Mouse (Mus musculus): Measurements from ENCODE around the gene Ppa1. TPM values are rescaled to one million over a fixed set of nuclear protein-coding genes. Genes with fewer than 3 reads are reported as not detected.
A peak's percentile ranks its signal among the peaks of the same experiment; 100 is the strongest.

Gene Ppa1
- polyA plus RNA-seq, 1 experiment from 2014 or later, result 356 TPM

- Histone ChIP-seq H3K27ac (peak within 1 kb of the TSS; percentile 93), H3K36me3 (peaks cover 25% of the 10 kb centered on the region), H3K4me3 (peak within 1 kb of the TSS; percentile 97), H3K4me1 (peaks cover 21% of the 10 kb centered on the region), H3K9me3 (replicated peaks) (no peaks in the 10 kb centered on the region), H3K27me3 (ENCODE audit: low read depth, poor library complexity, severe bottlenecking) (no peaks in the 10 kb centered on the region)
- under 1% methylated on average over 77 of the region's 84 CpGs for WGBS
- peak; percentile 100 for DNase-seq (ENCODE audit: low spot score)
These were observed 31.9 kb downstream of the Ppa1 start, which contains the start of gene Sar1a for GRCm38 (mm10) chr10:61680015-61680913. Gene Sar1a, plus strand, starts transcription at chr10:61680299.

DNA sequence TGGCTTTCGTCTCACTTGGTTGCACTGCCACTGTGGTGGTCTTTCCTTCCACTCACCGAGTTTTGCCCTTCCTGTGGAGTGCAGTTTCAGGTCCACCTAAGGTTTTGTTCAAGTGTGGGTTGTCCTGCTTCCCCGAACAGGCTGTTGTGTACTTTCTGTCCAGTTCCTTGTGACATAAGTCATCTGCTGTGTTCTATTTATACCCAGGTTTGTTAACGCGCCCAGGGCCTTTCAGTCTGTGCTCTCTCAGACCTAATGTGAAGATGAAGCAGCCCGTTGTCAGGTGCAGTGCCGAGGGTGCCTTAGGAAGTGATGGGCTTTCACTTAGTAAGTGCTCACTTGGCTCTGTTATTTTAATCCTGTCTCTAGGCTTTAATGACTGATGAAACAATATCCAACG lies 41.1 kb downstream of the Ppa1 start:
- Histone ChIP-seq H3K4me3 (no peak overlapping the region), H3K4me1 (no peaks in the 10 kb centered on the region), H3K27ac (no peak overlapping the region), H3K9me3 (replicated peaks) (no peaks in the 10 kb centered on the region), H3K36me3 (peaks cover 96% of the 10 kb centered on the region), H3K27me3 (ENCODE audit: low read depth, poor library complexity, severe bottlenecking) (no peaks in the 10 kb centered on the region)
- DNase-seq (ENCODE audit: low spot score), result no peak
- 93% methylated on average over 8 of the region's 8 CpGs for WGBS

GRCm38 (mm10) chr10:61693563-61693962 lies 45.2 kb downstream of the Ppa1 start:
- no peak for DNase-seq (ENCODE audit: low spot score)
- peaks cover 68% of the 10 kb centered on the region for H3K36me3 ChIP-seq
- H3K9me3 ChIP-seq (replicated peaks), result no peaks in the 10 kb centered on the region
- H3K4me1 ChIP-seq, result peaks cover 26% of the 10 kb centered on the region
- no peaks in the 10 kb centered on the region for H3K27me3 ChIP-seq (ENCODE audit: low read depth, poor library complexity, severe bottlenecking)
- no peak overlapping the region for H3K27ac ChIP-seq
- no peak overlapping the region for H3K4me3 ChIP-seq
- WGBS, result 68% methylated on average over 4 of the region's 4 CpGs

DNA sequence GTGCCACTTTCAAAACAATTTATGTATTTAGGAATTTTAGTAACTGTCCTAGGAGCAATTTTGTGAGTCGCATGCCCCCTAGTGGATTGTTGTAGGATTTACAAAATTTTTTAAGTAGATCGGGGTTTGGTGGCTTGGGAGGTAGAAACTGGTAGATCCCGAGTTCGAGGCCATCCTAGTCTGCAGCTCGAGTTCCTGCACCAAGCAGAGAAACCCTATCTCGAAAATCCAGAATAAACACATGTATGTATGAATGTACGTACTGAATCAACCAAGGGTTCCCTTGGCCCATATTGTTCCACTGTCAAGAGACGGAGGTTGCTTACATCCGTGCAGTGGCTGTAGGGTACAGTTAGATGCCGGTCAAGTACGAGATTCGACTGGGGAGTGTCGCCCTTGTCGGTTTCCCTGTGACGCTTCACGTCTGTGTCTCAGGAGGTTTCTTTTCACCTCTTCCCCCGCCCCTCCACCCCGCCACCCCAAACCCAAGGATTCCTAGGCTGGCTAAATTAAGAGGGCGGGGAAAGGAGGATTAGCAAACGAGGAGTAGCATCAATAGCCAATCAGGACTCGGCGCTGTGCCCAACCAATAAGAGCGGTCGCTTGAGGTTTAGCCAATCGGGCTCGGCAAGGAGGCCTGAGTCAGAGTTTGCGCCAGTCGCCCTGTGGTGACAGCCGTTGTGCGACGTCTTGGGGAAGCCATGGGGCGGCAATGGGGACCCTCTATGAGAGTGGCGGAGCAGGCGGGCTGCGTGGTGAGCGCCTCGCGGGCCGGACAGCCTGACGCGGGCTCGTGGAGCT lies 46.7 kb downstream of the Ppa1 start, which contains the start of gene Tysnd1:
TSS of gene Tysnd1 (plus strand) at position 645 of the 801 bp plus-strand sequence.
- H3K27ac ChIP-seq, result peak within 1 kb of the TSS; percentile 82

DNA sequence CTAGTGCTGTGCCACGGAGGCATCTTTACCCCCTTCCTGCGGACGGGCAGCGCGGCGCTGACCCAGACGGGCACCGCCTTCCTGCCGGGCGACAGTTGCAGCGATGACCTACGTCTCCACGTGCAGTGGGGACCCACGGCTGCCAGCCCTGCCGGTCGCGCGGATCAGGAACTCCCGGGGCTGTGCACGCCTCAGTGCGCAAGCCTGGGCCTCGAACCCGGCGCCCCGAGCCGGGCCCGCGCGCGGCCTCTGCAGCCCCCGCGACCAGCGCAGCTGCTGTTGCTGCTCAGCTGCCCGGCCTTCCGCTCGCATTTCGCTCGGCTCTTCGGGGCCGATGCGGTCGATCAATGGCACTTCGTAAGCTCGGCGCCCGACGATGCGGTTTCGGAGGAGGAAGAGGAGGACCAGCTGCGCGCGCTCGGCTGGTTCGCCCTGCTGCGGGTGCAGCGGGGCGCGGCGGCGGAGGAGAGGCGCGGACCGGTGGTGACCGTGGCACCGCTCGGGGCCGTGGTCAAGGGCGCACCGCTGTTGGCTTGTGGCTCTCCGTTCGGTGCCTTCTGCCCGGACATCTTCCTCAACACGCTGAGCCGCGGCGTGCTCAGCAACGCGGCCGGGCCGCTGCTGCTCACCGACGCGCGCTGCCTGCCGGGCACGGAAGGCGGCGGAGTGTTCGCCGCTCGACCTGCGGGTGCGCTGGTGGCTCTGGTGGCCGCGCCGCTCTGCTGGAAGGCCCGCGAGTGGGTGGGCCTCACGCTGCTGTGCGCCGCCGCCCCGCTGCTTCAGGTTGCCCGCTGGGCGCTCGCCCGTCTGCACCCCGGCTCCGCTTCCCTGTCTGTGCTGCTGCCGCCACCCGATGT lies 47.6 kb downstream of the Ppa1 start:
- Histone ChIP-seq H3K36me3 (peaks cover 62% of the 10 kb centered on the region), H3K4me1 (peaks cover 26% of the 10 kb centered on the region), H3K4me3 (peak overlapping the region; percentile 97), H3K27ac (peak overlapping the region; percentile 82), H3K27me3 (ENCODE audit: low read depth, poor library complexity, severe bottlenecking) (no peaks in the 10 kb centered on the region), H3K9me3 (replicated peaks) (no peaks in the 10 kb centered on the region)
- peak; percentile 55 for DNase-seq (ENCODE audit: low spot score)
- WGBS, result under 1% methylated on average over 111 of the region's 111 CpGs

More for the DNA sequence above, 46.7 kb downstream of the Ppa1 start, which contains the start of gene Tysnd1:
- no peaks in the 10 kb centered on the region for H3K9me3 ChIP-seq (replicated peaks)
- DNase-seq (ENCODE audit: low spot score), result peak; percentile 90
- peaks cover 68% of the 10 kb centered on the region for H3K36me3 ChIP-seq
- WGBS, result 1% methylated on average over 42 of the region's 42 CpGs
- H3K27me3 ChIP-seq (ENCODE audit: low read depth, poor library complexity, severe bottlenecking), result no peaks in the 10 kb centered on the region
- H3K4me3 ChIP-seq, result peak within 1 kb of the TSS; percentile 97
- H3K4me1 ChIP-seq, result peaks cover 26% of the 10 kb centered on the region

GRCm38 (mm10) chr10:61696560-61696823 lies 48.1 kb downstream of the Ppa1 start:
- WGBS, result 13% methylated on average over 19 of the region's 19 CpGs
- Histone ChIP-seq H3K4me1 (peaks cover 26% of the 10 kb centered on the region), H3K27me3 (ENCODE audit: low read depth, poor library complexity, severe bottlenecking) (no peaks in the 10 kb centered on the region), H3K9me3 (replicated peaks) (no peaks in the 10 kb centered on the region), H3K4me3 (peak overlapping the region; percentile 97), H3K27ac (peak overlapping the region; percentile 82), H3K36me3 (peaks cover 62% of the 10 kb centered on the region)
- DNase-seq (ENCODE audit: low spot score), result no peak

DNA sequence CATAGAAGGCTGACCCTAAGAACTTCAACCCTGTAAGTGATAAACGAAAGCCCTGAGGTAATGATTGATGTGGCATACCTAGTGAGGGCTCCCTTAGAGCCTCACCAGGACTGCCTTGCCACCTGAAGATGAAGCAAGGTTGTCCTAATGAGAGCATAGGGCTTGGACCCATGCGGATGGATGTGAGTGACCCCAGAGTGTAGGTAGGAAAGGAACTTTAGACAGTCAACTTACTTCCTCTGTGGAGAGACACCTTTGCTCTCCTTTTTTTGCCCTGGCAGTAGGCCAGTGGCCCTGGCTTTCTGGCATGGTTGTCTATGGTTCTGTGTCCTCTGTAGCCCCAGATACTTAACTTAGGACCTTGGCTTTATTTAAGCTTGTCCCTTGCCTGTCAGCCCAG lies 48.7 kb downstream of the Ppa1 start:
- 88% methylated on average over 2 of the region's 2 CpGs for WGBS
- H3K9me3 ChIP-seq (replicated peaks), result no peaks in the 10 kb centered on the region
- H3K27ac ChIP-seq, result no peak overlapping the region
- H3K4me3 ChIP-seq, result peak overlapping the region; percentile 97
- peaks cover 62% of the 10 kb centered on the region for H3K36me3 ChIP-seq
- no peak for DNase-seq (ENCODE audit: low spot score)
- peaks cover 26% of the 10 kb centered on the region for H3K4me1 ChIP-seq
- no peaks in the 10 kb centered on the region for H3K27me3 ChIP-seq (ENCODE audit: low read depth, poor library complexity, severe bottlenecking)

DNA sequence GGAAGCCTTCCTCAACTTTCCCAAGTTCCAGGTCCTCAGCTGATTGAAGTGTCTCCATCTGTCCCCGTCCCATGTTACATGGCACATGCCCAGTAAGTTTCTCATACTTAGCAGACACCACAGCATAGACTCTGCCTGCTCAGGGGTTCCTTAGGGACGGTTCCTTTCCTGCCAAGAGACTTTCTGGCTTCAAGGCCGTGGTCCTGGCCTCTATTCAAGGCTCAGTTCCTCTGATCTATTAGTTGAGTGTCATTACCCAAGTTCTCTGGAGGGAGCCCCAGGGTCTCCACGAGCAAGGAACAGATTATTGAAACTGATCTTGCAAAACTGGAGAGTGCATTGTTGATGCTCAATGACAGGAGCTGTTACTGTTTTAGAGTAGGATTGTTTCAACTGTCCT lies 56.3 kb downstream of the Ppa1 start:
- no peak overlapping the region for H3K27ac ChIP-seq
- H3K9me3 ChIP-seq (replicated peaks), result no peaks in the 10 kb centered on the region
- no peaks in the 10 kb centered on the region for H3K4me1 ChIP-seq
- H3K36me3 ChIP-seq, result peaks cover 45% of the 10 kb centered on the region
- DNase-seq (ENCODE audit: low spot score), result no peak
- 79% methylated on average over 4 of the region's 4 CpGs for WGBS
- H3K27me3 ChIP-seq (ENCODE audit: low read depth, poor library complexity, severe bottlenecking), result no peaks in the 10 kb centered on the region
- no peak overlapping the region for H3K4me3 ChIP-seq

DNA sequence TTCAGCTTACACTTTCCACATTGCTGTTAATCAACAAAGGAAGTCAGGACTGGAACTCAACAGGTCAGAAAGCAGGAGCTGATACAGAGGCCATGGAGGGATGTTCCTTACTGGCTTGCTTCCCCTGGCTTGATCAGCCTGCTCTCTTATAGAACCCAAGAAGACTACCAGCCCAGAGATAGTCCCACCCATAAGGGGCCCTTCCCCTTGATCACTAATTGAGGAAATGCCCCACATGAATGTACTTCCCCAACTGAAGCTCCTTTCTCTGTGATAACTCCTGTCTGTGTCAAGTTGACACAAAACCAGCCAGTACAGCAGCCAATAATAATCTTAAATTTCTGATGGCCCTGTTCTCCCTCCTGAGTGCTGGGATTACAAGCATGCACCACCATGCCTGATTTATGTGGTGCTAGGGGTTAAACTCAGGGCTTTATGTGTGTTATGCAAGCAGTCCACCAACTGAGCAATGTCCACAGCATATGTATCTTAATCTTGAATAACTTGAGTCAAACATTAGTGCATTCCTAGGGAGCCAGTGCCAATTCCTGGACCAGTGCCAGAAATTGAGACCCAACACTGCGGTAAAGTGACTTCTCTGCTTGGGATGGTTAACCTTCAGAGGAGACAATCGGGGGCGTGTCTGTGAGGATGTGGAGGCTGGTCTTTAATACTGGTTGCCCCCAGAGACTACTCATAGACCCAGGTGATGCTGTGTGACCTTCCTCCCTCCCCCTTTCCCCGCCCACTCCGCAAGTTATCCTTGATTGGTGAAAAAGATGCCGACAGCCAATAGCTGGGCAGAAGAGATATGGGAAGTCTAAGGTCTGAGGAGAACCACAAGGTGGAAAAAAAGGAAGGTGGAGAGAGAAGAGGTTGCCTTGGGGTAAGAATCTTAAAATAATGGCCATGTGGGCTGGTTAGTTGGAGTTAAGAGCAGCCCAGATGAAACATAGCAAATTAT lies 58.3 kb downstream of the Ppa1 start:
- no peak for DNase-seq (ENCODE audit: low spot score)
- H3K27me3 ChIP-seq (ENCODE audit: low read depth, poor library complexity, severe bottlenecking), result no peaks in the 10 kb centered on the region
- peaks cover 30% of the 10 kb centered on the region for H3K36me3 ChIP-seq
- H3K27ac ChIP-seq, result no peak overlapping the region
- WGBS, result 74% methylated on average over 6 of the region's 6 CpGs
- H3K4me1 ChIP-seq, result no peaks in the 10 kb centered on the region
- no peak overlapping the region for H3K4me3 ChIP-seq
- no peaks in the 10 kb centered on the region for H3K9me3 ChIP-seq (replicated peaks)

GRCm38 (mm10) chr10:61713601-61714000 lies 65.2 kb downstream of the Ppa1 start:
- Histone ChIP-seq H3K4me1 (peaks cover 17% of the 10 kb centered on the region), H3K9me3 (replicated peaks) (no peaks in the 10 kb centered on the region), H3K4me3 (no peak overlapping the region), H3K27me3 (ENCODE audit: low read depth, poor library complexity, severe bottlenecking) (peaks cover 17% of the 10 kb centered on the region; the same call in 1 of the 2 replicates), H3K36me3 (no peaks in the 10 kb centered on the region), H3K27ac (no peak overlapping the region)
- no peak for DNase-seq (ENCODE audit: low spot score)
- 74% methylated on average over 3 of the region's 3 CpGs for WGBS

DNA sequence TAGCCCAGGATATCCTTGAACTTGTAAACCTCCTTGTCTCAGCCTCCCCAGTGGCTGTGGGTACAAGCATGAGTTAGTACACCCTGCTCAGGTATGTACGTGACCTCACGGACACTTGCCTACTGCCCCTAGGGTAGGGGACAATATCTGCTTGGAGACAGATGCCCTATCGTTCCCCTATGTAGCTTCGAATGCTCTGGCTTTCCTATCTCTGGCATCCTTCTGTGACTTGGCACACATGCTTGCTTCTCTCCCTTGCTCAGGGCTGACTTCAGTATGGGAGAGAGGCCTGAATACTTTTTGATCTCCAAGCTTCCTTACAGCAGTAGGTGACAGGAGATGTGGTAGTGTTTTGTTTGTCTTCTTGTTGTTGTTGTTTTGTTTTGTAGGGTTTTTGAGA lies 65.8 kb downstream of the Ppa1 start:
- WGBS, result 91% methylated on average over 4 of the region's 4 CpGs
- no peaks in the 10 kb centered on the region for H3K36me3 ChIP-seq
- H3K9me3 ChIP-seq (replicated peaks), result no peaks in the 10 kb centered on the region
- no peak overlapping the region for H3K27ac ChIP-seq
- DNase-seq (ENCODE audit: low spot score), result no peak
- H3K4me1 ChIP-seq, result peaks cover 17% of the 10 kb centered on the region
- no peak overlapping the region for H3K4me3 ChIP-seq
- peaks cover 17% of the 10 kb centered on the region; the same call in 1 of the 2 replicates for H3K27me3 ChIP-seq (ENCODE audit: low read depth, poor library complexity, severe bottlenecking)
